Mouse (Mus musculus) embryonic facial prominence, embryonic 14.5 days (tissue): ENCODE results near the gene Man1c1. TPM values are rescaled to one million over a fixed set of nuclear protein-coding genes. Genes with fewer than 3 reads are reported as not detected.
A peak's percentile ranks its signal among the peaks of the same experiment; 100 is the strongest.

Experiments used
- ATAC-seq: fragments of 200-750 bp; cut with Nextera tagmentation; 2 replicates; pipeline ENCODE4 v1.8.0; 2017; ENCODE audit warnings: low read depth, moderate number of reproducible peaks, moderate TSS enrichment
- DNase-seq: peaks from one replicate; pipeline ENCODE4 v3.0.0-alpha.2; 2015; ENCODE audit warnings: low spot score
- H3K27ac ChIP-seq: fragments of 300-500 bp; sonication (generic); replicated peaks from 2 replicates; pipeline ENCODE4 v1.5.1; 2014; ENCODE audit warnings: low read depth, mild to moderate bottlenecking, low read length, moderate library complexity
- H3K27me3 ChIP-seq: fragments of 300-500 bp; sonication (generic); replicated peaks from 2 replicates; pipeline ENCODE4 v1.6.1; 2014; ENCODE audit warnings: low read length; ENCODE audit not compliant: control insufficient read depth, insufficient read depth
- H3K36me3 ChIP-seq: fragments of 300-500 bp; sonication (generic); 2 replicates; pipeline ENCODE4 v1.6.1; 2014; ENCODE audit warnings: low read length, mixed read lengths; ENCODE audit not compliant: control insufficient read depth, insufficient read depth
- H3K4me1 ChIP-seq: fragments of 300-500 bp; sonication (generic); 2 replicates; pipeline ENCODE4 v1.6.1; 2014; ENCODE audit warnings: antibody characterized with exemption, low read length; ENCODE audit not compliant: control insufficient read depth, insufficient read depth
- H3K4me2 ChIP-seq: fragments of 300-500 bp; sonication (generic); 2 replicates; pipeline ENCODE4 v1.6.1; 2014; ENCODE audit warnings: low read depth, mild to moderate bottlenecking, low read length, moderate library complexity, mixed read lengths
- H3K4me3 ChIP-seq: fragments of 300-500 bp; sonication (generic); 2 replicates; pipeline ENCODE4 v1.5.1; 2014; ENCODE audit warnings: low read depth, mild to moderate bottlenecking, low read length
- H3K9ac ChIP-seq: fragments of 300-500 bp; sonication (generic); 2 replicates; pipeline ENCODE4 v1.6.1; 2014; ENCODE audit warnings: low read depth, mild to moderate bottlenecking, low read length, moderate library complexity, mixed read lengths
- H3K9me3 ChIP-seq: fragments of 300-500 bp; sonication (generic); 2 replicates; pipeline ENCODE4 v1.6.1; 2016; ENCODE audit warnings: low read length; ENCODE audit not compliant: control insufficient read depth
- WGBS: fragments of 180-500 bp; shearing (Covaris S2); extraction: QIAGEN DNeasy Blood & Tissue Kit; methylation state at CpG from one replicate; pipeline ENCODE4 v1.1.7; 2014; 5-methylcytosine and 5-hydroxymethylcytosine counted together
- polyA plus RNA-seq: library from polyadenylated mRNA; unstranded; fragments of >200 nt; fragmentation: Nextera tagmentation; extraction: Ambion mirVana; gene quantifications from 2 replicates; pipeline ENCODE4 v1.2.1, GENCODE M21; 2014

Gene Man1c1
- polyA plus RNA-seq, 1 experiment from 2014 or later: 5.1 TPM

GRCm38 (mm10) chr4:134645042-134645948 lies 58.8 kb downstream of the Man1c1 start:
- no peaks in the 10 kb centered on the region for H3K27me3 ChIP-seq
- no peak overlapping the region for H3K4me2 ChIP-seq
- H3K36me3 ChIP-seq: no peaks in the 10 kb centered on the region
- H3K9me3 ChIP-seq: no peaks in the 10 kb centered on the region
- WGBS: 81% methylated on average over 21 of the region's 21 CpGs
- no peak overlapping the region for H3K4me3 ChIP-seq
- H3K4me1 ChIP-seq: peaks cover 5% of the 10 kb centered on the region; the same call in 1 of the 2 replicates
- DNase-seq (no peak), ATAC-seq (no peak)
- no peak overlapping the region for H3K27ac ChIP-seq
- H3K9ac ChIP-seq: no peak overlapping the region

GRCm38 (mm10) chr4:134644410-134644809 lies 59.7 kb downstream of the Man1c1 start:
- Histone ChIP-seq H3K9ac (no peak overlapping the region), H3K27ac (no peak overlapping the region), H3K4me3 (no peak overlapping the region), H3K9me3 (no peaks in the 10 kb centered on the region), H3K4me2 (no peak overlapping the region), H3K36me3 (no peaks in the 10 kb centered on the region), H3K4me1 (peaks cover 5% of the 10 kb centered on the region; the same call in 1 of the 2 replicates), H3K27me3 (no peaks in the 10 kb centered on the region)
- no peak for DNase-seq
- ATAC-seq: no peak
- WGBS: 86% methylated on average over 6 of the region's 6 CpGs

GRCm38 (mm10) chr4:134641711-134642516 lies 62.2 kb downstream of the Man1c1 start:
- peak; percentile 69 for ATAC-seq
- Histone ChIP-seq H3K36me3 (no peaks in the 10 kb centered on the region), H3K4me2 (no peak overlapping the region), H3K4me3 (no peak overlapping the region), H3K9ac (no peak overlapping the region), H3K4me1 (peaks cover 5% of the 10 kb centered on the region; the same call in 1 of the 2 replicates), H3K27me3 (no peaks in the 10 kb centered on the region), H3K27ac (no peak overlapping the region), H3K9me3 (no peaks in the 10 kb centered on the region; the same call in 1 of the 2 replicates)
- peak; percentile 41 for DNase-seq
- 64% methylated on average over 25 of the region's 30 CpGs for WGBS

- H3K27me3 ChIP-seq: no peaks in the 10 kb centered on the region; the same call in 1 of the 2 replicates
- no peak overlapping the region for H3K4me3 ChIP-seq
- H3K36me3 ChIP-seq: no peaks in the 10 kb centered on the region
- H3K9me3 ChIP-seq: no peaks in the 10 kb centered on the region; the same call in 1 of the 2 replicates
- peaks cover 5% of the 10 kb centered on the region; the same call in 1 of the 2 replicates for H3K4me1 ChIP-seq
- no peak for DNase-seq
- no peak for ATAC-seq
- no peak overlapping the region for H3K9ac ChIP-seq
- no peak overlapping the region for H3K4me2 ChIP-seq
- no peak overlapping the region for H3K27ac ChIP-seq
- WGBS: 54% methylated on average over 7 of the region's 7 CpGs
These were observed 64.8 kb downstream of the Man1c1 start for GRCm38 (mm10) chr4:134639325-134639724.

- ATAC-seq (no peak), DNase-seq (no peak)
- H3K4me2 ChIP-seq: no peak overlapping the region
- H3K4me3 ChIP-seq: no peak overlapping the region
- H3K27ac ChIP-seq: no peak overlapping the region
- peaks cover 6% of the 10 kb centered on the region for H3K4me1 ChIP-seq
- 63% methylated on average over 5 of the region's 5 CpGs for WGBS
- H3K9ac ChIP-seq: no peak overlapping the region
- H3K27me3 ChIP-seq: no peaks in the 10 kb centered on the region; the same call in 1 of the 2 replicates
- H3K9me3 ChIP-seq: no peaks in the 10 kb centered on the region; the same call in 1 of the 2 replicates
- no peaks in the 10 kb centered on the region for H3K36me3 ChIP-seq
These were observed 66.0 kb downstream of the Man1c1 start for GRCm38 (mm10) chr4:134638111-134638550.

GRCm38 (mm10) chr4:134636406-134636805 lies 67.7 kb downstream of the Man1c1 start:
- H3K27ac ChIP-seq: no peak overlapping the region
- no peak overlapping the region for H3K9ac ChIP-seq
- no peak for DNase-seq
- no peaks in the 10 kb centered on the region; the same call in 1 of the 2 replicates for H3K27me3 ChIP-seq
- no peak overlapping the region for H3K4me2 ChIP-seq
- H3K4me3 ChIP-seq: no peak overlapping the region
- H3K4me1 ChIP-seq: peaks cover 9% of the 10 kb centered on the region
- ATAC-seq: no peak
- H3K9me3 ChIP-seq: no peaks in the 10 kb centered on the region; the same call in 1 of the 2 replicates
- WGBS: 62% methylated on average over 8 of the region's 8 CpGs
- no peaks in the 10 kb centered on the region for H3K36me3 ChIP-seq

GRCm38 (mm10) chr4:134634001-134634400 lies 70.1 kb downstream of the Man1c1 start:
- WGBS: 80% methylated on average over 13 of the region's 13 CpGs
- Histone ChIP-seq H3K9me3 (no peaks in the 10 kb centered on the region; the same call in 1 of the 2 replicates), H3K4me3 (no peak overlapping the region), H3K27me3 (no peaks in the 10 kb centered on the region; the same call in 1 of the 2 replicates), H3K4me2 (no peak overlapping the region), H3K4me1 (peaks cover 9% of the 10 kb centered on the region), H3K27ac (no peak overlapping the region), H3K9ac (no peak overlapping the region), H3K36me3 (no peaks in the 10 kb centered on the region)
- ATAC-seq (no peak), DNase-seq (no peak)

- no peak overlapping the region for H3K4me2 ChIP-seq
- H3K4me1 ChIP-seq: peaks cover 14% of the 10 kb centered on the region
- H3K27me3 ChIP-seq: no peaks in the 10 kb centered on the region; the same call in 1 of the 2 replicates
- H3K9ac ChIP-seq: no peak overlapping the region
- 36% methylated on average over 13 of the region's 13 CpGs for WGBS
- H3K9me3 ChIP-seq: no peaks in the 10 kb centered on the region
- peak overlapping the region; percentile 58 for H3K27ac ChIP-seq
- H3K4me3 ChIP-seq: no peak overlapping the region
- H3K36me3 ChIP-seq: no peaks in the 10 kb centered on the region
- DNase-seq: peak; percentile 74
- ATAC-seq: no peak; the same call in 1 of the 2 replicates
These were observed 71.9 kb downstream of the Man1c1 start for GRCm38 (mm10) chr4:134632131-134632711.
